Mouse (Mus musculus): Measurements from ENCODE around the gene Gabra2.

GRCm38 (mm10) chr5:71095725-71096607, at the start of gene Gabra2:
- TF ChIP-seq POLR2A (IDR thresholded peaks at IDR 0.05; ENCODE audit: insufficient read depth, low read depth, low read length) (no peak), CTCF (IDR thresholded peaks at IDR 0.05) (no peak), EP300 (IDR thresholded peaks at IDR 0.05; ENCODE audit: insufficient read depth, low read depth, low read length) (no peak)
